In the genomic region with DNA sequence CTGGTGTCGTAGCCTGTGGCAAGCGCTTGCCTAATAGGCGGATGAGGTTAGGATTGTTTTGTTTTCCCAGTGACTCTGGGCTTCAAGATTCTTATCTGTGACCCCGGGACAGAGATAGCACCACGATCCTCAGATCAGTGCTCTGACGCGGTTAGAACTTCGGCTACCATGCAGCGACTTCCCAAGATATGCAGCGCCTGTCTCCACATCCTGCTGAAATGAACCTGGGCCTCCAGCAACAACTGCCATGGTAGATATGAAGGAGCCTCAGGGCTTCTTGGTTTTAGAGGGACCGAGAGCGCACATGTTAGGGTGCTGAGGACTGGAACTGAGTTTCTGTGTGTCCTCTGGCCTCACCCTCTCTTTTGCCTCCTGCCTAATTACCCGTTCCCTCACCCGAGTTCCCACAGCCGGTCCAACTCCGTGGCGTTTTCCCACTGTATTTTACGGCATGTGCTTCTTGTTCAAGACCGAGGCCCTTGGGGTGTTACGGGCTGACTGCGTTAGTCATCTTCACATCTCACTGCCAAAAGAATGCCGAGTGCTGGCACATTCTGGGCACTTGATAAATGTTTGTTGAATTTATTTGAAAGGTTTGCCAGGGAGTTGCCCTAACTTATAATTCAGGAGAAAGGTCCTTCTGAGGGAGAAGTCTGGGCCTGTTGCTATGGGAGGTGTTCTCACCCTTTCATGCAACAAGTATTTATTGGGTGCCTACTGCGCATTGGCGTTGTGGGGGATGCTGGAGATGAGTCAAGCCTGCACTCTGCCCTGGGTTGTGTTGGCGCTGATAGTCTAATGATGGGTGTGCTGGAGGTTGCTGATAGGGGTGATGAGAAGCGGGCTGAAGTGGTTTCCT, we compare ENCODE assay signal across 9 mouse cellular contexts. TPM values are rescaled to one million over a fixed set of nuclear protein-coding genes. Genes with fewer than 3 reads are reported as not detected.
DNase-seq lines count a peak whose midpoint lies in the region; ATAC-seq and TF ChIP-seq lines count a peak whose summit lies in the region.
"Had no signal": no experiment of that assay in that cellular context is flagged by ENCODE, and none has a peak within 500 bp of the region (broad histone marks: within the 10 kb centered on the region; RNA-seq: fewer than 3 reads in every experiment).

No protein-coding gene starts in this region.

- H3K9ac ChIP-seq in heart, embryonic 12.5 days, result no peak overlapping the region
- H3K9ac ChIP-seq in liver, embryonic 11.5 days (ENCODE audit: low read depth, low read length), result peak overlapping the region; percentile 51
- H3K9ac ChIP-seq in stomach, embryonic 14.5 days (replicated peaks; ENCODE audit: low read depth, low read length), result no peak overlapping the region

- H3K36me3 ChIP-seq in heart, embryonic 12.5 days, result no peaks in the 10 kb centered on the region
- H3K36me3 ChIP-seq in liver, embryonic 11.5 days (ENCODE audit: control insufficient read depth, insufficient read depth, low read length), result no peaks in the 10 kb centered on the region
- H3K36me3 ChIP-seq in stomach, embryonic 14.5 days (ENCODE audit: control insufficient read depth, insufficient read depth, low read length), result no peaks in the 10 kb centered on the region

- H3K27ac ChIP-seq in heart, embryonic 12.5 days (ENCODE audit: poor library complexity, severe bottlenecking), result 0 out of 2 replicates have a peak overlapping the region, but pooled peaks have one; percentile 9
- peak overlapping the region; percentile 70 for H3K27ac ChIP-seq in bone marrow, adult 2 months (ENCODE audit: control insufficient read depth, insufficient read depth, low read depth, low read length, poor library complexity)
- peak overlapping the region; percentile 92 for H3K27ac ChIP-seq in liver, embryonic 11.5 days (ENCODE audit: low read depth, low read length)
- no peak overlapping the region for H3K27ac ChIP-seq in stomach, embryonic 14.5 days (ENCODE audit: low read length)
- H3K27ac ChIP-seq in layer of hippocampus, adult 2 months, result no peak overlapping the region

- 0 out of 2 replicates have a peak, but pooled peaks cover 7% of the 10 kb centered on the region for H3K4me1 ChIP-seq in heart, embryonic 12.5 days (replicated peaks)
- H3K4me1 ChIP-seq in bone marrow, adult 2 months (ENCODE audit: control insufficient read depth, insufficient read depth, low read length), result peaks cover 9% of the 10 kb centered on the region; the same call in 1 of the 2 replicates
- peaks cover 47% of the 10 kb centered on the region for H3K4me1 ChIP-seq in liver, embryonic 11.5 days (replicated peaks; ENCODE audit: control insufficient read depth, insufficient read depth, low read length)
- H3K4me1 ChIP-seq in stomach, embryonic 14.5 days (ENCODE audit: control insufficient read depth, insufficient read depth, low read length), result no peaks in the 10 kb centered on the region

- 43% methylated on average over 26 of the region's 26 CpGs for WGBS in heart, embryonic 12.5 days
- 78% methylated on average over 26 of the region's 26 CpGs for WGBS in bone marrow, adult 2 months
- 31% methylated on average over 26 of the region's 26 CpGs for WGBS in liver, embryonic 11.5 days
- 57% methylated on average over 26 of the region's 26 CpGs for WGBS in stomach, embryonic 14.5 days

- no peak overlapping the region for H3K4me3 ChIP-seq in heart, embryonic 12.5 days
- no peak overlapping the region for H3K4me3 ChIP-seq in bone marrow, adult 2 months (replicated peaks; ENCODE audit: control insufficient read depth, low read depth, low read length)
- H3K4me3 ChIP-seq in liver, embryonic 11.5 days (ENCODE audit: low read depth, low read length), result no peak overlapping the region
- H3K4me3 ChIP-seq in stomach, embryonic 14.5 days (ENCODE audit: low read depth, low read length), result no peak overlapping the region
- H3K4me3 ChIP-seq in layer of hippocampus, adult 2 months, result no peak overlapping the region

- H3K9me3 ChIP-seq in heart, embryonic 12.5 days (replicated peaks), result no peaks in the 10 kb centered on the region
- no peaks in the 10 kb centered on the region for H3K9me3 ChIP-seq in liver, embryonic 11.5 days (ENCODE audit: control insufficient read depth, low read length)
- no peaks in the 10 kb centered on the region for H3K9me3 ChIP-seq in stomach, embryonic 14.5 days (ENCODE audit: control insufficient read depth, low read depth, low read length)

- TF ChIP-seq POLR2A in bone marrow, adult 2 months (IDR thresholded peaks at IDR 0.05; ENCODE audit: borderline replicate concordance, control insufficient read depth, low read depth, low read length), result no peak

- TF ChIP-seq CTCF in bone marrow, adult 2 months (IDR thresholded peaks at IDR 0.05; ENCODE audit: control insufficient read depth, insufficient read depth, low read length), result no peak
- no peak for TF ChIP-seq CTCF in layer of hippocampus, adult 2 months (conservative IDR thresholded peaks at IDR 0.05)

- H3K4me2 ChIP-seq in heart, embryonic 12.5 days, result no peak overlapping the region
- peak overlapping the region; percentile 64 for H3K4me2 ChIP-seq in liver, embryonic 11.5 days
- H3K4me2 ChIP-seq in stomach, embryonic 14.5 days (replicated peaks; ENCODE audit: low read depth, low read length), result no peak overlapping the region

- H3K27me3 ChIP-seq in heart, embryonic 12.5 days (replicated peaks), result no peaks in the 10 kb centered on the region
- no peaks in the 10 kb centered on the region for H3K27me3 ChIP-seq in liver, embryonic 11.5 days (replicated peaks; ENCODE audit: control insufficient read depth, insufficient read depth, low read length)
- no peaks in the 10 kb centered on the region for H3K27me3 ChIP-seq in stomach, embryonic 14.5 days (ENCODE audit: control insufficient read depth, insufficient read depth, low read length)

- ATAC-seq in heart, embryonic 12.5 days (ENCODE audit: insufficient number of reproducible peaks, low FRiP score), result peak; percentile 90
- ATAC-seq in liver, embryonic 11.5 days (replicated peaks; ENCODE audit: low FRiP score), result peak; percentile 92
- peak; percentile 82; the same call in 1 of the 2 replicates for ATAC-seq in stomach, embryonic 14.5 days (ENCODE audit: insufficient number of reproducible peaks, insufficient read depth, low FRiP score, low read depth)

- no peak for DNase-seq in heart, adult 18-20 months
- DNase-seq in liver, embryonic 11.5 days (ENCODE audit: low spot score), result peak; percentile 62
- no peak for DNase-seq in layer of hippocampus, adult 8-10 months (ENCODE audit: low spot score in 2 of 2)
- no peak for DNase-seq in layer of hippocampus, adult 2 months (ENCODE audit: low spot score in 2 of 2)
- no peak for DNase-seq in cerebellum, postnatal 14 days
- DNase-seq: heart, postnatal 10 days had no signal

RNA-seq across cellular contexts. Expression of a gene that starts 45.3 kb away (rescaled TPM):
- 11.4 and 13.4 TPM in 2 replicates for polyA plus RNA-seq in heart, embryonic 12.5 days (2016; fragmentation: Nextera tagmentation; extraction: Ambion mirVana)
- total RNA-seq in heart, adult 18-20 months (2021), result 10 to 100 TPM; 41.7 to 55.7 TPM
- 25.1 and 41.4 TPM in 2 replicates for polyA plus RNA-seq in bone marrow, adult 2 months (2011; ENCODE audit: insufficient read depth, insufficient read length, low replicate concordance, missing spikeins)
- 19.3 and 19.7 TPM in 2 replicates for polyA plus RNA-seq in liver, embryonic 11.5 days (2014; fragmentation: Nextera tagmentation; extraction: Ambion mirVana)
- 5.9 and 6.8 TPM in 2 replicates for polyA plus RNA-seq in stomach, embryonic 14.5 days (2014; fragmentation: Nextera tagmentation; extraction: Ambion mirVana)
- total RNA-seq in layer of hippocampus, adult 8-10 months (2022), result 10 to 100 TPM; 19.5 to 24.0 (median 21.1) TPM
- 10 to 100 TPM; 18.0 to 21.3 TPM for total RNA-seq in layer of hippocampus, adult 2 months (2021)

Comparison
In these comparisons a context has a peak if more than half of its experiments do, and no peak if none do; other contexts are left out.
1. H3K27ac ChIP-seq: peak in heart, embryonic 12.5 days (single experiment), bone marrow, adult 2 months (single experiment) and liver, embryonic 11.5 days (single experiment); none in stomach, embryonic 14.5 days (single experiment) and layer of hippocampus, adult 2 months (single experiment).
2. Peak in every context shown above with its lines, with median percentiles within 50 percentile points of each other: ATAC-seq.